In the genomic region with DNA sequence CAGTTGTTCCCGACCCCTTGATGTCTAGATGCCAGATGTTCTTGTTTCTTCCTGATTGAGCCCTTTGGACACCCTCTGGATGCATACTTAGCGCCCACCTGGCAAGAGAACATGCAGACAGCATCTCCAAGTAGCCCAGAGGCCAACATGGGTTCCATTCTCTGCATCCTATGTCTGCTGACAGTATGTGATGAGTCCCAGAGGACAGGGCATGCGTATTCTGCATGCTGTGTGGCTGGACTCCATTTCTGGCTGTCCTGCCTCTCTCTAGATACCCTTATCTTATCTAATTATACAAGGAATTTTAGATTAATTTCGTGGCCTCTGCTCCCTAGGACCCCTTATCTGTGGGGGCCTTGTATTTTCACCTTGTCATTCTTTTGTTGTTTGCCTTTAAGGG, we compare ENCODE assay signal across 16 mouse cellular contexts. TPM values are rescaled to one million over a fixed set of nuclear protein-coding genes. Genes with fewer than 3 reads are reported as not detected.
DNase-seq lines count a peak whose midpoint lies in the region; ATAC-seq and TF ChIP-seq lines count a peak whose summit lies in the region.
"Had no signal": no experiment of that assay in that cellular context is flagged by ENCODE, and none has a peak within 500 bp of the region (broad histone marks: within the 10 kb centered on the region; RNA-seq: fewer than 3 reads in every experiment).

No protein-coding gene starts in this region.

- H3K4me3 ChIP-seq in kidney, embryonic 15.5 days (replicated peaks): no peak overlapping the region
- no peak overlapping the region for H3K4me3 ChIP-seq in kidney, embryonic 16.5 days (ENCODE audit: low read length)
- no peak overlapping the region for H3K4me3 ChIP-seq in forebrain, embryonic 14.5 days (ENCODE audit: low read depth, low read length)
- H3K4me3 ChIP-seq in hindbrain, postnatal 0 days (ENCODE audit: low read length): no peak overlapping the region
- no peak overlapping the region for H3K4me3 ChIP-seq in neural tube, embryonic 13.5 days
- H3K4me3 ChIP-seq: heart, adult 2 months; liver, embryonic 15.5 days; megakaryocyte, embryonic 14.5 days had no signal

- DNase-seq in forebrain, embryonic 14.5 days (ENCODE audit: low spot score): no peak
- DNase-seq in hindbrain, postnatal 0 days (ENCODE audit: low spot score): peak; percentile 41
- DNase-seq in ovary, postnatal 10 days (ENCODE audit: low spot score): no peak
- DNase-seq in spleen, adult 18-20 months: no peak
- DNase-seq in urinary bladder, adult 18-20 months (ENCODE audit: low spot score in 2 of 2): no peak
- DNase-seq: cerebellum, adult 11-12 months; heart, adult 2 months; kidney, adult 9 months; right cerebral cortex, postnatal 14 days; thymus, postnatal 14 days had no signal

- H3K27me3 ChIP-seq in kidney, embryonic 15.5 days: peaks cover 38% of the 10 kb centered on the region
- H3K27me3 ChIP-seq in kidney, embryonic 16.5 days (ENCODE audit: insufficient read depth, low read length): peaks cover 23% of the 10 kb centered on the region
- H3K27me3 ChIP-seq in forebrain, embryonic 14.5 days (replicated peaks; ENCODE audit: control insufficient read depth, insufficient read depth, low read length): peaks cover 2% of the 10 kb centered on the region; the same call in 1 of the 2 replicates
- no peaks in the 10 kb centered on the region for H3K27me3 ChIP-seq in hindbrain, postnatal 0 days (ENCODE audit: insufficient read depth, low read length)
- peaks cover 21% of the 10 kb centered on the region for H3K27me3 ChIP-seq in neural tube, embryonic 13.5 days

- no peak overlapping the region for H3K9ac ChIP-seq in kidney, embryonic 15.5 days
- no peak overlapping the region for H3K9ac ChIP-seq in kidney, embryonic 16.5 days (replicated peaks; ENCODE audit: low read length)
- H3K9ac ChIP-seq in forebrain, embryonic 14.5 days (ENCODE audit: low read length): no peak overlapping the region
- H3K9ac ChIP-seq in hindbrain, postnatal 0 days (replicated peaks; ENCODE audit: low read length): no peak overlapping the region
- no peak overlapping the region for H3K9ac ChIP-seq in neural tube, embryonic 13.5 days
- H3K9ac ChIP-seq: liver, embryonic 15.5 days had no signal

- no peak for TF ChIP-seq CTCF in hindbrain, postnatal 0 days (IDR thresholded peaks at IDR 0.05; ENCODE audit: low read depth)

- ATAC-seq in kidney, embryonic 15.5 days (replicated peaks; ENCODE audit: low FRiP score): peak; percentile 27; the same call in 1 of the 2 replicates
- no peak for ATAC-seq in kidney, embryonic 16.5 days (ENCODE audit: low FRiP score, low TSS enrichment)
- ATAC-seq in forebrain, embryonic 14.5 days: peak; percentile 23; the same call in 1 of the 2 replicates
- peak; percentile 25 for ATAC-seq in hindbrain, postnatal 0 days
- peak; percentile 58; the same call in 1 of the 2 replicates for ATAC-seq in neural tube, embryonic 13.5 days (ENCODE audit: low read depth)
- ATAC-seq: activated CD4-positive, CD25-positive, alpha-beta regulatory T cell, adult 4 months had no signal

- no peaks in the 10 kb centered on the region for H3K36me3 ChIP-seq in kidney, embryonic 15.5 days
- no peaks in the 10 kb centered on the region for H3K36me3 ChIP-seq in kidney, embryonic 16.5 days (ENCODE audit: insufficient read depth, low read length)
- H3K36me3 ChIP-seq in forebrain, embryonic 14.5 days (ENCODE audit: control insufficient read depth, insufficient read depth, low read length): no peaks in the 10 kb centered on the region
- H3K36me3 ChIP-seq in hindbrain, postnatal 0 days (ENCODE audit: insufficient read depth, low read length): no peaks in the 10 kb centered on the region
- H3K36me3 ChIP-seq in neural tube, embryonic 13.5 days: no peaks in the 10 kb centered on the region
- H3K36me3 ChIP-seq: liver, embryonic 15.5 days had no signal

- H3K4me1 ChIP-seq in kidney, embryonic 15.5 days: peaks cover 43% of the 10 kb centered on the region
- peaks cover 30% of the 10 kb centered on the region for H3K4me1 ChIP-seq in kidney, embryonic 16.5 days (ENCODE audit: insufficient read depth, low read length)
- H3K4me1 ChIP-seq in forebrain, embryonic 14.5 days (ENCODE audit: control insufficient read depth, insufficient read depth, low read length): peaks cover 38% of the 10 kb centered on the region
- peaks cover 21% of the 10 kb centered on the region for H3K4me1 ChIP-seq in hindbrain, postnatal 0 days (ENCODE audit: insufficient read depth, low read length)
- peaks cover 52% of the 10 kb centered on the region for H3K4me1 ChIP-seq in neural tube, embryonic 13.5 days (replicated peaks)
- H3K4me1 ChIP-seq: megakaryocyte, embryonic 14.5 days had no signal

- 56% methylated on average over 4 of the region's 4 CpGs for WGBS in kidney, embryonic 15.5 days
- 70% methylated on average over 4 of the region's 4 CpGs for WGBS in kidney, embryonic 16.5 days
- 40% methylated on average over 4 of the region's 4 CpGs for WGBS in forebrain, embryonic 14.5 days
- WGBS in hindbrain, postnatal 0 days: 33% methylated on average over 4 of the region's 4 CpGs
- WGBS in neural tube, embryonic 13.5 days: 40% methylated on average over 4 of the region's 4 CpGs

- no peak overlapping the region for H3K4me2 ChIP-seq in kidney, embryonic 15.5 days
- H3K4me2 ChIP-seq in kidney, embryonic 16.5 days (replicated peaks; ENCODE audit: low read depth, low read length): no peak overlapping the region
- H3K4me2 ChIP-seq in forebrain, embryonic 14.5 days (ENCODE audit: low read length): peak overlapping the region; percentile 21
- peak overlapping the region; percentile 21; the same call in 1 of the 2 replicates for H3K4me2 ChIP-seq in hindbrain, postnatal 0 days (ENCODE audit: low read depth, low read length)
- H3K4me2 ChIP-seq in neural tube, embryonic 13.5 days: peak overlapping the region; percentile 1; the same call in 1 of the 2 replicates
- H3K4me2 ChIP-seq: liver, embryonic 15.5 days had no signal

- no peaks in the 10 kb centered on the region for H3K9me3 ChIP-seq in kidney, embryonic 15.5 days (replicated peaks)
- H3K9me3 ChIP-seq in kidney, embryonic 16.5 days (ENCODE audit: low read length): no peaks in the 10 kb centered on the region
- H3K9me3 ChIP-seq in forebrain, embryonic 14.5 days (replicated peaks; ENCODE audit: control insufficient read depth, low read length): no peaks in the 10 kb centered on the region
- H3K9me3 ChIP-seq in hindbrain, postnatal 0 days (ENCODE audit: low read length): no peaks in the 10 kb centered on the region
- no peaks in the 10 kb centered on the region for H3K9me3 ChIP-seq in neural tube, embryonic 13.5 days
- H3K9me3 ChIP-seq: liver, embryonic 15.5 days; megakaryocyte, embryonic 14.5 days had no signal

- H3K27ac ChIP-seq in kidney, embryonic 15.5 days: no peak overlapping the region
- no peak overlapping the region for H3K27ac ChIP-seq in kidney, embryonic 16.5 days (ENCODE audit: low read length)
- peak overlapping the region; percentile 83 for H3K27ac ChIP-seq in forebrain, embryonic 14.5 days (ENCODE audit: low read depth, low read length)
- H3K27ac ChIP-seq in hindbrain, postnatal 0 days: peak overlapping the region; percentile 72
- H3K27ac ChIP-seq in neural tube, embryonic 13.5 days (replicated peaks): peak overlapping the region; percentile 80
- H3K27ac ChIP-seq: heart, adult 2 months; liver, embryonic 15.5 days had no signal

RNA-seq across cellular contexts. Expression of a gene that starts 2.6 kb away (rescaled TPM):
- polyA plus RNA-seq in kidney, embryonic 15.5 days (2015; fragmentation: Nextera tagmentation; extraction: Ambion mirVana): 10.4 and 10.6 TPM in 2 replicates
- 10.1 and 12.3 TPM in 2 replicates for polyA plus RNA-seq in kidney, embryonic 16.5 days (2015; fragmentation: Nextera tagmentation; extraction: Ambion mirVana)
- polyA plus RNA-seq in forebrain, embryonic 14.5 days (2014; fragmentation: Nextera tagmentation; extraction: Ambion mirVana): 2.4 and 2.8 TPM in 2 replicates
- 0.83 and 2.5 TPM in 2 replicates for total RNA-seq in hindbrain, postnatal 0 days (2014; rRNA removed)
- polyA plus RNA-seq in hindbrain, postnatal 0 days (2015; fragmentation: Nextera tagmentation; extraction: Ambion mirVana): 5.7 and 7.4 TPM in 2 replicates
- polyA plus RNA-seq in neural tube, embryonic 13.5 days (2015; fragmentation: Nextera tagmentation; extraction: Ambion mirVana): 7.9 and 9.0 TPM in 2 replicates

Comparison
In these comparisons a context has a peak if more than half of its experiments do, and no peak if none do; other contexts are left out.
1. H3K27ac ChIP-seq: peak in forebrain, embryonic 14.5 days (single experiment), hindbrain, postnatal 0 days (single experiment) and neural tube, embryonic 13.5 days (single experiment); none in kidney, embryonic 15.5 days (single experiment) and kidney, embryonic 16.5 days (single experiment).
2. H3K4me2 ChIP-seq: peak in forebrain, embryonic 14.5 days (single experiment), hindbrain, postnatal 0 days (single experiment) and neural tube, embryonic 13.5 days (single experiment); none in kidney, embryonic 15.5 days (single experiment) and kidney, embryonic 16.5 days (single experiment).